Mouse (Mus musculus) embryonic fibroblast, embryonic 13.5 days (primary cell): Measurements from ENCODE around the gene Gm10645.

Experiments used
- CTCF ChIP-seq: IDR thresholded peaks from 2 replicates; pipeline ENCODE4 v1.5.1; 2011; ENCODE audit warnings: mild to moderate bottlenecking, control low read depth, low read length, moderate library complexity, borderline replicate concordance; ENCODE audit not compliant: insufficient read depth
- POLR2A ChIP-seq: IDR thresholded peaks from 2 replicates; pipeline ENCODE4 v1.6.1; 2011; ENCODE audit warnings: low read depth, mild to moderate bottlenecking, control low read depth, low read length, moderate library complexity

DNA sequence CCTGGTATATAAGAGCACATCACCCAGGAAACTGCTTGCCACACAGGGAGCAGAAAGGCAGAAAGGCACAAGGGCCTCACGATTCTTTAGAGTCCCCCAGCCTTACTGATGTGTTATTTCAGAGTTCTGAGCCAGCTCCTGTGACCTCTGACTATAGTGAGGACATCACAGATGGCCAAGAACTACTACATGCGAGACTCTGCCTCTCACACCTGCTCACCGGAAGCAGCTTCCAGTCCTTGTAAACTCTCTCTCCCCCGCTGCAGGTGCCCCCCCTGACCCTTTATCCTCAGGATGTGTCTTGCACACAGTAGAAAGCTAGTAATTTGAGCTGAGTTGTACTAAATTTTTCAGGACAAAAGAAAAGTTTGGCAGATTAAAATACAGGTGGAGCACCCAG, 43.6 kb upstream of the Gm10645 start:
- TF ChIP-seq CTCF (no peak), POLR2A (no peak)
